17 mouse cellular contexts compared by ENCODE assay signal in genomic region chr4:153469712-153470111, GRCm38 (mm10). TPM values are rescaled to one million over a fixed set of nuclear protein-coding genes. Genes with fewer than 3 reads are reported as not detected.
DNase-seq lines count a peak whose midpoint lies in the region.
"Had no signal": no experiment of that assay in that cellular context is flagged by ENCODE, and none has a peak within 500 bp of the region (broad histone marks: within the 10 kb centered on the region; RNA-seq: fewer than 3 reads in every experiment).

No protein-coding gene starts in this region.

- DNase-seq in cerebellum, adult 18-20 months: peak; percentile 18 to 28
- no peak for DNase-seq in cerebellum, adult 11 months
- peak; percentile 70 to 78 for DNase-seq in cerebellum, postnatal 14 days
- no peak for DNase-seq in cerebellum, adult 9-10 months
- peak; percentile 61 to 62 for DNase-seq in left cerebral cortex, adult 18-20 months (ENCODE audit: low spot score in 2 of 2)
- DNase-seq in left cerebral cortex, adult 11 months (ENCODE audit: low spot score): no peak
- peak; percentile 36 to 50 for DNase-seq in right cerebral cortex, adult 2 months (ENCODE audit: low spot score in 2 of 2)
- no peak for DNase-seq in right cerebral cortex, postnatal 14 days
- DNase-seq: adrenal gland, postnatal 10 days; adrenal gland, postnatal 36 days; cerebellum, adult 11-12 months; gastrocnemius, postnatal 10 days; gastrocnemius, postnatal 36 days; heart, adult 2 months; heart, postnatal 14 days; heart, postnatal 4 days had no signal

RNA-seq across cellular contexts. Expression of gene Ajap1, which starts 12.9 kb away (rescaled TPM):
- total RNA-seq in left cerebral cortex, adult 18-20 months (2021): 10 to 100 TPM; 57.4 to 58.1 TPM
- total RNA-seq: granulocyte monocyte progenitor cell, adult 5-6 weeks had no signal

Comparison
In these comparisons a context has a peak if more than half of its experiments do, and no peak if none do; other contexts are left out.
1. DNase-seq: peak in cerebellum, adult 18-20 months (2 of 2), cerebellum, postnatal 14 days (2 of 2), left cerebral cortex, adult 18-20 months (2 of 2) and right cerebral cortex, adult 2 months (2 of 2); none in cerebellum, adult 11 months (single experiment), cerebellum, adult 9-10 months (single experiment), left cerebral cortex, adult 11 months (single experiment) and right cerebral cortex, postnatal 14 days (single experiment).